Mouse (Mus musculus) kidney, postnatal 25 days (tissue): ENCODE data around the gene Olfr984.

Experiments
- DNase-seq, 2 experiments: peaks; one replicate each; pipeline ENCODE4 v3.0.0; 2021; ENCODE audit warnings: mixed read lengths in 2 of 2

Olfr984 gene

GRCm38 (mm10) chr9:40114106-40114505, at the start of gene Olfr984:
TSS of gene Olfr984 (minus strand) at chr9:40114206.
- DNase-seq: no peak

GRCm38 (mm10) chr9:40155118-40155644, 41.2 kb upstream of the Olfr984 start:
- no peak for DNase-seq

GRCm38 (mm10) chr9:40141544-40141943, 27.5 kb upstream of the Olfr984 start:
- no peak for DNase-seq

GRCm38 (mm10) chr9:40139484-40139883, 25.5 kb upstream of the Olfr984 start:
- no peak for DNase-seq

- no peak for DNase-seq
Measured at GRCm38 (mm10) chr9:40136987-40137688, 23.1 kb upstream of the Olfr984 start.

GRCm38 (mm10) chr9:40130556-40130955, 16.6 kb upstream of the Olfr984 start:
- no peak for DNase-seq

GRCm38 (mm10) chr9:40130084-40130483, 16.1 kb upstream of the Olfr984 start, which contains the start of gene Olfr985:
TSS of gene Olfr985 (minus strand) at chr9:40130184.
- DNase-seq: no peak

GRCm38 (mm10) chr9:40117287-40117659, 3.3 kb upstream of the Olfr984 start:
- DNase-seq: no peak

GRCm38 (mm10) chr9:40116645-40117286, 2.8 kb upstream of the Olfr984 start:
- DNase-seq: peak; percentile 23 to 57

- DNase-seq: no peak
Measured at GRCm38 (mm10) chr9:40094769-40095168, 19.2 kb downstream of the Olfr984 start.

- no peak for DNase-seq
Measured at GRCm38 (mm10) chr9:40093495-40093894, 20.5 kb downstream of the Olfr984 start, which contains the start of gene Olfr983. TSS of gene Olfr983 (minus strand) at chr9:40093595.

GRCm38 (mm10) chr9:40073529-40073928, 40.5 kb downstream of the Olfr984 start, which contains the start of gene Olfr982:
TSS of gene Olfr982 (plus strand) at chr9:40073829.
- no peak for DNase-seq

GRCm38 (mm10) chr9:40050138-40050537, 63.9 kb downstream of the Olfr984 start:
- DNase-seq: no peak
